Mouse (Mus musculus) embryonic facial prominence, embryonic 15.5 days (tissue): Measurements from ENCODE around the gene Gne. TPM values are rescaled to one million over a fixed set of nuclear protein-coding genes. Genes with fewer than 3 reads are reported as not detected.

ENCODE experiments used
- ATAC-seq: fragments of 200-750 bp; cut with Nextera tagmentation; 2 replicates; pipeline ENCODE4 v1.8.0; 2017; ENCODE audit warnings: low read depth, moderate TSS enrichment; ENCODE audit not compliant: insufficient number of reproducible peaks, low FRiP score, low TSS enrichment
- H3K27ac ChIP-seq: fragments of 300-500 bp; sonication (generic); replicated peaks from 2 replicates; pipeline ENCODE4 v1.5.1; 2015; ENCODE audit warnings: mild to moderate bottlenecking, inconsistent platforms
- H3K27me3 ChIP-seq: fragments of 300-500 bp; sonication (generic); 2 replicates; pipeline ENCODE4 v1.6.1; 2015; ENCODE audit warnings: inconsistent platforms
- H3K36me3 ChIP-seq: fragments of 300-500 bp; sonication (generic); 2 replicates; pipeline ENCODE4 v1.6.1; 2015; ENCODE audit warnings: mild to moderate bottlenecking, inconsistent platforms
- H3K4me1 ChIP-seq: fragments of 300-500 bp; sonication (generic); 2 replicates; pipeline ENCODE4 v1.6.1; 2015; ENCODE audit warnings: inconsistent platforms
- H3K4me2 ChIP-seq: fragments of 300-500 bp; sonication (generic); replicated peaks from 2 replicates; pipeline ENCODE4 v1.6.1; 2015; ENCODE audit warnings: mild to moderate bottlenecking, inconsistent platforms
- H3K4me3 ChIP-seq: fragments of 300-500 bp; sonication (generic); replicated peaks from 2 replicates; pipeline ENCODE4 v1.5.1; 2015; ENCODE audit warnings: mild to moderate bottlenecking, inconsistent platforms
- H3K9ac ChIP-seq: fragments of 300-500 bp; sonication (generic); 2 replicates; pipeline ENCODE4 v1.6.1; 2015; ENCODE audit warnings: inconsistent platforms
- H3K9me3 ChIP-seq: fragments of 300-500 bp; sonication (generic); replicated peaks from 2 replicates; pipeline ENCODE4 v1.6.1; 2016; ENCODE audit warnings: inconsistent platforms
- WGBS: fragments of 180-500 bp; shearing (Covaris S2); methylation state at CpG from one replicate; pipeline ENCODE4 v1.1.7; 2015; 5-methylcytosine and 5-hydroxymethylcytosine counted together
- polyA plus RNA-seq: library from polyadenylated mRNA; unstranded; fragments of >200 nt; fragmentation: Nextera tagmentation; extraction: Ambion mirVana; gene quantifications from 2 replicates; pipeline ENCODE4 v1.2.1, GENCODE M21; 2015

Gene Gne
- polyA plus RNA-seq, 1 experiment from 2014 or later = 26.1 TPM

- Histone ChIP-seq H3K9ac (no peak overlapping the region), H3K4me2 (no peak overlapping the region), H3K27ac (no peak overlapping the region), H3K9me3 (no peaks in the 10 kb centered on the region), H3K36me3 (no peaks in the 10 kb centered on the region), H3K27me3 (no peaks in the 10 kb centered on the region), H3K4me3 (no peak overlapping the region), H3K4me1 (no peaks in the 10 kb centered on the region)
- WGBS = 77% methylated on average over 3 of the region's 3 CpGs
- no peak for ATAC-seq
These were observed 79.2 kb downstream of the Gne start for GRCm38 (mm10) chr4:44004623-44005409.

GRCm38 (mm10) chr4:44004126-44004525 lies 79.9 kb downstream of the Gne start, which contains the start of gene Clta:
Clta (plus strand) TSS chr4:44004452.
- no peaks in the 10 kb centered on the region for H3K27me3 ChIP-seq
- H3K4me3 ChIP-seq = no peak within 1 kb of the TSS
- H3K9me3 ChIP-seq = no peaks in the 10 kb centered on the region
- no peak within 1 kb of the TSS for H3K9ac ChIP-seq
- no peaks in the 10 kb centered on the region for H3K4me1 ChIP-seq
- H3K36me3 ChIP-seq = no peaks in the 10 kb centered on the region
- no peak within 1 kb of the TSS for H3K4me2 ChIP-seq
- no peak for ATAC-seq
- no peak within 1 kb of the TSS for H3K27ac ChIP-seq
- WGBS = 85% methylated on average over 5 of the region's 5 CpGs

GRCm38 (mm10) chr4:44003622-44004021 lies 80.4 kb downstream of the Gne start:
- H3K27ac ChIP-seq = no peak overlapping the region
- no peaks in the 10 kb centered on the region for H3K27me3 ChIP-seq
- no peak overlapping the region for H3K4me2 ChIP-seq
- no peak overlapping the region for H3K9ac ChIP-seq
- H3K4me1 ChIP-seq = no peaks in the 10 kb centered on the region
- no peaks in the 10 kb centered on the region for H3K9me3 ChIP-seq
- WGBS = 88% methylated on average over 6 of the region's 6 CpGs
- H3K36me3 ChIP-seq = no peaks in the 10 kb centered on the region
- H3K4me3 ChIP-seq = no peak overlapping the region
- no peak for ATAC-seq

GRCm38 (mm10) chr4:43994342-43994741 lies 89.6 kb downstream of the Gne start:
- Histone ChIP-seq H3K27me3 (no peaks in the 10 kb centered on the region), H3K36me3 (no peaks in the 10 kb centered on the region), H3K4me3 (no peak overlapping the region), H3K4me1 (no peaks in the 10 kb centered on the region), H3K9ac (no peak overlapping the region), H3K27ac (no peak overlapping the region), H3K4me2 (no peak overlapping the region), H3K9me3 (no peaks in the 10 kb centered on the region)
- WGBS = 80% methylated on average over 2 of the region's 2 CpGs
- no peak for ATAC-seq

GRCm38 (mm10) chr4:43993072-43993471 lies 90.9 kb downstream of the Gne start:
- no peaks in the 10 kb centered on the region for H3K4me1 ChIP-seq
- no peak overlapping the region for H3K4me3 ChIP-seq
- H3K27ac ChIP-seq = no peak overlapping the region
- H3K4me2 ChIP-seq = no peak overlapping the region
- H3K27me3 ChIP-seq = no peaks in the 10 kb centered on the region
- 90% methylated on average over 11 of the region's 11 CpGs for WGBS
- H3K9ac ChIP-seq = no peak overlapping the region
- H3K9me3 ChIP-seq = no peaks in the 10 kb centered on the region
- H3K36me3 ChIP-seq = no peaks in the 10 kb centered on the region
- ATAC-seq = no peak

- Histone ChIP-seq H3K4me2 (no peak overlapping the region), H3K27me3 (no peaks in the 10 kb centered on the region), H3K9me3 (no peaks in the 10 kb centered on the region), H3K27ac (no peak overlapping the region), H3K4me1 (no peaks in the 10 kb centered on the region), H3K36me3 (no peaks in the 10 kb centered on the region), H3K9ac (no peak overlapping the region), H3K4me3 (no peak overlapping the region)
- ATAC-seq = no peak
- WGBS = 87% methylated on average over 3 of the region's 3 CpGs
These were observed 95.0 kb downstream of the Gne start for GRCm38 (mm10) chr4:43988976-43989375.

- Histone ChIP-seq H3K27ac (no peak overlapping the region), H3K36me3 (no peaks in the 10 kb centered on the region), H3K4me1 (peaks cover 22% of the 10 kb centered on the region), H3K4me3 (no peak overlapping the region), H3K27me3 (no peaks in the 10 kb centered on the region), H3K4me2 (no peak overlapping the region), H3K9ac (no peak overlapping the region), H3K9me3 (no peaks in the 10 kb centered on the region)
- 93% methylated on average over 19 of the region's 19 CpGs for WGBS
- no peak for ATAC-seq
These were observed 99.7 kb downstream of the Gne start for GRCm38 (mm10) chr4:43984326-43984725.

Other genes starting within 250 kb of the Gne start
- 0.04 TPM in 2 replicates for gene Olfr157, start 244.0 kb downstream of the Gne start, polyA plus RNA-seq
- 0.16 TPM in 1 of 2 replicates, not detected in the other for gene Olfr155, start 232.6 kb downstream of the Gne start, polyA plus RNA-seq
- gene Reck, start 208.6 kb downstream of the Gne start, polyA plus RNA-seq = 33.3 and 33.7 TPM in 2 replicates
- 84.4 and 102 TPM in 2 replicates for gene Glipr2, start 126.8 kb downstream of the Gne start, polyA plus RNA-seq
- gene Ccin, start 100.7 kb downstream of the Gne start, polyA plus RNA-seq = not detected in 2 replicates
- 247 and 259 TPM in 2 replicates for gene Clta, start 79.7 kb downstream of the Gne start, polyA plus RNA-seq
- 17.5 and 20.0 TPM in 2 replicates for gene Rnf38, start 149.6 kb upstream of the Gne start, polyA plus RNA-seq
- 31.4 and 34.2 TPM in 2 replicates for gene Melk, start 216.7 kb upstream of the Gne start, polyA plus RNA-seq